Mouse (Mus musculus) testis, postnatal 10 days (tissue): ENCODE measurements around the gene Oaz1.
"Not testable (repeated sequence)": the region's sequence is repeated elsewhere in the genome, so short reads cannot be mapped to it uniquely, and the experiment has no call there.

ENCODE experiments used
- DNase-seq: peaks from one replicate; pipeline ENCODE4 v3.0.0; 2021; ENCODE audit warnings: low spot score

Gene Oaz1

DNA sequence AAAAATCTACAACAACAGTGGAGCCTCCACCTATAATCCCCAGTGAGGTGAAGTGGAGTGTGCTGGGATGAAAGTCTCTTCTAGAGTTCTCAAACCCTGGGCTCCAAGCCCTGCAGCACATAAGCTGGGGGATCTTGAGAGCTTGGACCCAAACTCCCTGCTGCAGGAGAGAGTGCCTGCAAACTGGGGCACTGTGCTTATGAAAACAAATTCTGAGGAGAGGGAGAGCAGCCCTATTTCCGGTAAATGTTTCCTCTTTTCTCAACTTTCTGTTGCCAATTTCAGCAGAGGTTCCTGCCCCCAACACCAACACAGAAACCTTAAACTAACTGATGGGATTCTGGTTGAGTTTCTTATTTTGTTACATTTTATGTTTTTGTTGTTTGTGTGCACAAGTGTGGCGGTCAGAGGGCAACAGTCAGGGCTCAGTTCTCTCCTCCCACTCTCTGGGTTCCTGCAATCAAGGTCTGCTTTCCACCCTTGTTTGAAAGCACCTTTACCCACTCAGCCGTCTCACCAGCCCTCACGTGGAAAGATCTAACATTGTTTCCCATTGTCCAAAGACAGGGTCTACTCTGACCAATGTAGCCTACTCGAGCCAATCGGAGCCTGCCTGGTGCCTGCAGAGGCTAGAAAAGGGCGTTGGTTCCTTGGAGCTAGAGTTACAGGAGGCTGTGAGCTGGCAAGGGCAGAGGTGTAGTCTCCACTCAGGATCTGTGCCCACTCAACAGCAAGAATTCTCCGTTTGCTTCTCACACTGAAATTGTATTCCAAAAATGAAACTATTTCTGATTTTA is 2.4 kb upstream of the Oaz1 start:
- DNase-seq = no peak

DNA sequence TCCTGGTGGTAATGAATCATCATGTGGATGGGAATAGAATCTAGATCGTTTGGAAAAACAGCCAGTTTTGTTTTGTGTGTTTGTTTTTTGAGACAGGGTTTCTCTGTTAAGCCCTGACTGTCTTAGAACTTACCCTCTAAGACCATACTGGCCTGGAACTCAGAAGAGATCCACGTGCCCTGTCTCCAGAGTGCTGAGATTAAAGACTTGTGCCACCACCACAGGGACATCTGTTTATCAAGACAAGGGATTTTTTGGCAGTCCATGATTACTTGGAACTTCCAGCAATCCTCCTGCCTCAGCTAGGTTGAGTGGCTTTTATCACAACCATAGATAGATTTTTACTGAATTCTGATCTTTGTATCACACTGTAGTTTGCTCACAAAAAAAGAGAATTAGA is 1.6 kb upstream of the Oaz1 start:
- no peak for DNase-seq

DNA sequence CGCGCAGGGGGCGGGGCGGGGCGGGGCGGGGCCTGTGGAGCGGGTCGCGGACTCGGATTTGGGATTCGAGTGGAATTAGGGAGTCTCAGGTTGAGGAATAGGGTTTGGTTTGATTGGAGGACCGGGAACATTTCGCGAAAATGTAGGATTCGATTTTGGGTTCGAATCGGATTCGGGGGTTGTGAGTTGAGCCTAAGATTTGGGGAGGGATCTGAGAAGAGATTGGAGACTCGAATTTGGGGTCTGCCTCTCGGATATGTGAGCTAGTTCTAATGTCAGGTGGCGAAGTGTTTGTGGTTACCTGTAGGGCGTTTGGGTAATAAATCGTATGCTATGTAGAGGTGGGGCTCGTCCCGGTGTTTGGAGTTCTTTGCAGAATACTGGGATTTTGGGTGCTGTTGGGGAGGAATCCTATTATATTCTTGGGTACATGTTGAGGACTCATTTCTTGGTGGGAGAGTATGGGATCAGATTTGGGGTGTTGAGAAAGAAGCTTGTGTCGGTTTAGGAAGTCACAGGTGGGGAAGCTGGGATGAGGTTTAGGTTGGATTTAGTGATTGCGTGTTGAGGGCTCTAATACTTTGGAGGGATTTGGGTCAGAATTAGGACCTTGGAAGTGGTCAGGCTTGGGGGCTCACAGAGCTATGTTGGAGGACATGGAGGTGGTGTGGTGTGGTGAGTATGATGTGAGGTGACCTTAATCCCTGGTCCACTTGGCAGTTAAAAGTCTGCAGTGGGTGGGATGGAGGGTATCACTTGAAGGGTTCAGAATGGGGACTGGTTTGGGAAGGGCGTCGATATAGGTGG is 810 bp downstream of the Oaz1 start:
- DNase-seq = no peak

DNA sequence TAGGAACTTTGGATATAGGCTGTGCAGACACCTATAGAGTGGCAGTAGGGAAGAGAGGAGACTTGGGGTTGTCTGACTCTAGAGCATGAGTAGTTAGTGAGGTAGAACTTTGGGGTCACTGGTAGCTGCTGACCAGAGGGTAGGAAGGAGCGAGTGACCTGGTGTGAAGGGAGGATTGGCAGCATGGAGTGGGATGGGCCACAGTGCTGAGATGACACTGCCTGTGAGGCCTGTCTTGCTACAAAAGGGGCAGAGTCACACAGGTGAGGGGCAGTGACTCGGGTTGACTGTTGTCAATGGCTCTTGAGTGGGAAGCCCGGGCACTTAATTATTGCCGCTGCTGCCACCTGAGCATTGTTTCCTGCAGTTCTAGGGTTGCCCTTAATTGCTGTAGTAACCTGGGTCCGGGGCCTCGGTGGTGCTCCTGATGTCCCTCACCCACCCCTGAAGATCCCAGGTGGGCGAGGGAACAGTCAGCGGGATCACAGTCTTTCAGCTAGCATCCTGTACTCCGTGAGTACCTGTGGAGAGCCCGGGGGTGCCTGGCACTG is 1.5 kb downstream of the Oaz1 start:
- no peak for DNase-seq

DNA sequence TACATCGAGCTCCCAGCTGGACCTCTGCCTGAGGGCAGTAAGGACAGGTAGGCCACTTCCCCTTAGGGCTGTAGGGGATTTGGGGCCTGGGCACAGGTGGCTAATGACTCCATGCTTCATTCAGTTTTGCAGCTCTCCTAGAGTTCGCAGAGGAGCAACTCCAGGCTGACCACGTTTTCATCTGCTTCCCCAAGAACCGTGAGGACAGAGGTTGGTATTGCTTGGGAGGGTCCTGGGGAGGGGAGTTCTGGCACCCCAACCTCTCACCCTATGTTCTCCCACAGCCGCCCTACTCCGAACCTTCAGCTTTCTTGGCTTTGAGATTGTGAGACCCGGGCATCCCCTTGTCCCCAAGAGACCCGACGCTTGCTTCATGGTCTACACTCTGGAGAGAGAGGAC is 2.1 kb downstream of the Oaz1 start:
- DNase-seq = not testable (repeated sequence)

DNA sequence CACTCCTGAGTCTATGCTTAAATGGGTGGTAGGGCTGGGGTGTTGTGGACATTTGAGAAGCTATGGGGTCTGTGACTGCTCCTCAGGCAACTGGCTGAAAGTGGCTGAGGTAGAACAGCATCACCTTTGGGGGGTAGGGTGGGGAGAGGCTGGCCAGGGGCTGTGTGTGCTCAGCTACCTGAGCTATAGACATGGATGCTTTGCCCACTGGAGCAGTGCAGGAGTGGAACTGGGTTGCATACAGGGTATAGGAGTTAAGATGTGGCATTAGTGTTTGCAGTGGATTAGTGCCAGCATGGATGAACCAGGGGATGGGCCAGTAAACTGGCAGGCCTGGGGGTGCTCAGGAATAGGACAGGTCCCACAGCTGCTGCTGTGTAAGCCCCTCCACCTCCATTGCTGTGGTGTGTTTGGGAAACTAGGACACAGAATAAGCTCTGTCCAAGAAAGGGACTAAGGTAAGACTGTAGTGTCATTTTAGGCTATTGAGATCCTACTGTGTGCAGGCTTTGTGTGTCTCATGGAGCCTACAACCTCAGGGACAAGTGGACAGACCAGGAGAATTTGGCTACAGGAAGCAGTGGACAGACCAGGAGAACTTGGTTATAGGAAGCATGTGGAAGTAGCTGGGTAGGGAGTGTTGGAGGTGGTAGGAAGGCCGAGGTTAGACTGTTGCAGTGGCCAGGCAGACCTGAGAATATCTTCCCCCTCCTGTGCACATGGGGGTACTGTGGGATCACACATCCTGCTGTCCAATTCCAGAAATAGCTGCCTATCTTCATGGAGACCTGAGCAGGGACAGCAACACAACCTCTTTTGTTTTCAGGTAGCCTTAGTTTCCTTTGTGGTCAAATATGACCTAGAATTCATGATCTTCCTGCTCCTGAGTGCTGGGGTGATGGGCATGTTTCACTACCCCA is 3.2 kb downstream of the Oaz1 start:
- DNase-seq = no peak

DNA sequence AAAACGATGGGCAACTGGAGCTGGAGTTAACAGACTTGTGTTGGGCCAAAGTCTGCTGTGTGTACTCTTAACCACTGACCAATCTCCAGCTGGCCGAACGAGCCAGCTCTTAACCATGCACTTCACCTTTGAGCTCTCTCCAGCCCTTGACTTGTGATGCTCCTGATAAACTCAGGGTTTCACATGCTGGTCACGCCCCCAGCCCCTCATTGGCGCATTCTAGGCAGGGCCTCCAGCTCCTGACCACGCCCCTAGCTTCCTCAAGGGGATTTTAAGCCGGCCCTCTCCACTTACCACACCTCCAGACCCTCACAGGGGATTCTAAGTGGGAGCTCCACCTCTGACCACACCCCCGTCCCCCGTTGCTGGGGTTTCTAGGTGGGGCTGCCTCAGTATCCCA is 4.7 kb downstream of the Oaz1 start:
- peak; percentile 79 for DNase-seq

DNA sequence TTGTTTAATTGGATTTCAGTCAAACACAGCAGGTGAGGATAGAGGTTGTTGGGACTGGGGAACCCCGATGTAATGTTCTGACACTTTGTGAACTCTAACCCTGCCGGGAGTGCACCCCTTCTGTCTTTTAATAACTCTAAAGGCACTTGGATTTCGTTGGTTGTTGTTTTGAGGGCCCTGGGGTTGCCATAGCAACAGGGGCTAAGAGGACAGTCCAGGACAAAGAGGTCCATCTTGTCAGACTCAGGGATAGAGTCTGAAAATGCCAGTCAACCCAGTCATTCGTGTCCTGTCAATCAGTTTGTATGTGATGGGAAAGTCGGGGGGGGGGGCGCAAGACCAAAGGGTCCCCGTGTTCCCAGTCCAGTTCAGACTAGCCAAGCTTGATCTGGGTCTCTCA is 6.4 kb downstream of the Oaz1 start:
- DNase-seq = no peak

DNA sequence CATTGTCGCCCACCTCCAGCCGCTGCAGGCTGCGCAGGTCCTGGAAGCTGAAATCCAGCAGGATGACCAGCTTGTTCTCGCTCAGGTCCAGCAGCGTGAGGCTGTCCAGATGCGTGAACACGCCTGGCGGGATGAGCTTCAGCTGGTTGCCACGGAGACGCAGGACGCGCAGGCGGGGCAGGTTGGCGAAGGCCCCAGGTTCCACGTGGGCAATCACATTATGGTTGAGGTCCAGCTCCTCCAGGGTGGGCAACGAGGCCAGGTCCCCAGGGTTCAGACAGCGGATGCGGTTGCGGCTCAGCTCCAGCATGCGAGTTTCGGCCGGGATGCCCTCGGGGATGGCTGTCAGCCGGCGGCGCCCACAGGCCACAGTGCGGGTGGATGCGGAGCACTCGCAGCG is 9.2 kb downstream of the Oaz1 start:
- DNase-seq = no peak

DNA sequence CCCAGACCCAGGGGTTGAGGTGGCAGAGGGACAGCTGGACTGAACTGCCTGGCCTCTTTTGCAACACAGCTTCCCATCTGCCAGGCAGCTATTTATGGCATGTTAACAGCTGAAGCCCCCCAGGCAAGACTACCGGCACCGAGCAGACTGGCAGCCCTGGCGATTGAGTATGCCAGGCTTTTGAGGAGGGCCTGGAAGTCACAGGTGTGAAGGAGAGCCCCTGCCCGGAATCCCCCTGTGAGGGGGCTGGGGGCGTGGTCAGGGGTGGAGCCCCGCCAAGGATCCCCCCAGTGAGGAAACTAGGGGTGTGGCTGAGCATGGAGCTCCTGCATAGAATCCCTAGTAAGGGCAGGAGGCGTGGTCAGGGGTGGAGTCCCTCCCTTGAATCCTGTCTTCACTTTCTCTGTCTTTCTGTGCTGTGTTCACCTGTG is 10.5 kb downstream of the Oaz1 start:
- DNase-seq = no peak

DNA sequence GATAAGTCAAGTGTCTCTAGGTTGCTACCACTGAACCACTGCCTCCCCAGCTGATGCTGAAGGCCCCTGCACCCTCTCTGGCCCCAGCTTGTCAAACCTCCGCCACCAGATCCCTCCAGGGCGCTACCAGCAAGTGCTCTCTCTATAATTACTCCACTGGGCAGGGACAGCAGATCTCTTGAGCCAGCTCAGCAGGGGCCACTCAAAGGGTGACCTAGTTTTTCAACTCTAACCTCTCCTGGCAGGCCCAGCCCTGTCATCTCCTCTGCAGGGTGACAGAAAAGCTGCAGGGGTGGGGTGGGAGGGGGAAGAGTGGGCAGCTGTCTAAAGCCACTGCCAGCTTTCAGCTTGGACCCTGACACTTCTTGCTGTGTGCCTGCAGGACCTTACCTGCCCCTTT is 11.4 kb downstream of the Oaz1 start:
- DNase-seq = no peak

DNA sequence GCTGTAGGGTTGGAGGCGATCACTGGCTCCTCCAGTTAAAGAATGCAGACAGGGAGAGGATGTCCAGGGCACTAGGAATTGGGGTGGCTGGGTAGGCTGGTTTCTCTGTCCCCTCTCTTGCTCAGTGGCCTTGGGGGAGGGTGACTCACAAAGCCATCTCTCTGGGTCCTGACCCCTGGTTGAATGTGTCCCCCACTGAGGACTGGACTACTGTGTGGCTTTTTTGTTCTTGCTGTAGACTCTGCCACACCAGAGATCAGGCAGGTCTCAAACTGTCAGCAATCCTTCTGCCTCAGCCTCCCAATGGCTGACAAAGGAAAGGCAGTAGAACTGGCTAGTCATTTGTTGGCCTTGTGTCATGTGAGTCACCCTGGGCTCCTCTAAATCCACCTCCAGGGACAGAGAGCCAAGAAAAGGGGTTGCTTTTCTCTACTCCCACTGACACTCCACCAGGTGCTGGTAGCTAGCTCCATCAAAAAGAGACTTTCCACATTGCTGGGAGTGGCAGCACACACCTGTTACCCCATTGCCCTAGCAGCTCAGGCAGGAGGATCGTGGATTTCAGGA is 12.0 kb downstream of the Oaz1 start:
- no peak for DNase-seq

DNA sequence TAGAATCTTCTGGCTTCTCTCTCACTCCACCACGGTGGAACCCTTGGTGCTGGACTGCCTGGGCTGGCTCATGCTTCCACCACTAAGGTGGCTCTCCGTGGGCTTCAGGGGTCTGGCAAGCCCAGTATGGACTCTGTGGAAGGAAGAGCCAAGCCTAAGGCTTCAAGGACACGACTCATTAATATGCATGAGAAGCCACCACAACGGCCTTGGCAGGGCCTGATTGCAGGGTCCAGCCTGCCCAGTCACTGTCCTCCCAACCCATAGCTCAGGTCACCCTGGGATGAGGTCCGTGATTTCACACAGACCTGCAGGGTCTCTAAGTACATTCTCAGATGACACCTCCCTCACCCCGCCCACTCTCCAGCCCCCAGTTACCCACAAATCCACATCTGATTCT is 13.4 kb downstream of the Oaz1 start:
- DNase-seq = no peak

DNA sequence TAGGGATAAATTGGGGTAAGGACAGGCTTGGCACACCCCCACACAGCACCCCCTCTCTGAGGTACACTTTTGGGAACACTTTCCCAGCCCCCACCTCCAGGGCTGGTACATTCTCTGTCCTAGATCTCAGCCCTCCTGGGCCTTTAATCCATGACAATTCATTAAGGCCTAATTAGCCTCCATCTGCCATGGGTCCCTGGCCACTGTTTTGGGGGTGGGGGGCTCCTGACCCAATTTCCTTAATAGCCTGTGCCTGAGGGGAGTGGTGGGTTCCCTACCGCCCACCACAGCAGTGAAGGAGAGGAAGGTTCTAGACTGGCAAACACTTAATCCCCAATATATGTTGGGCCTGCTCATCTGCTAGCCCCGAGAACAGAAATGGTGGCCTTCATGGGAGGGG is 15.2 kb downstream of the Oaz1 start:
- DNase-seq = no peak

DNA sequence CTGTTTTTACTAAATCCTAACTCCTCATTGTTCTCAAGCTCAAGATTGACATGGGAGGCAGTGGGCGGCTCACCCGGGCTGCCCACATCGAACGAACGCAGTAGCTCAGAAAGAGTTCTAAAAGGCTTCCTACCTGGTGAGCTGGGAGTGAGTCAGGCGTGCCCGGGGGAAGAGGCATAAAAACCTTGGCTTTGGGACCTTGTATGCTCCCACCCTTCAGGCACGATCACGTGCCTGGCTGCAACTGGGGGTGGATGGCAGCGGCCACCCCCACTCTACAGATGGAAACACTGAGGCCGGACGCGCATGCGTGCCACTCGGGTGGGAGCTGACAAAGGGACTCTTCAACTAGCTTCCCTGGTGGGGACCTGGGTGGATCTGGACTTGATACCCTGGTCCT is 15.9 kb downstream of the Oaz1 start:
- no peak for DNase-seq

DNA sequence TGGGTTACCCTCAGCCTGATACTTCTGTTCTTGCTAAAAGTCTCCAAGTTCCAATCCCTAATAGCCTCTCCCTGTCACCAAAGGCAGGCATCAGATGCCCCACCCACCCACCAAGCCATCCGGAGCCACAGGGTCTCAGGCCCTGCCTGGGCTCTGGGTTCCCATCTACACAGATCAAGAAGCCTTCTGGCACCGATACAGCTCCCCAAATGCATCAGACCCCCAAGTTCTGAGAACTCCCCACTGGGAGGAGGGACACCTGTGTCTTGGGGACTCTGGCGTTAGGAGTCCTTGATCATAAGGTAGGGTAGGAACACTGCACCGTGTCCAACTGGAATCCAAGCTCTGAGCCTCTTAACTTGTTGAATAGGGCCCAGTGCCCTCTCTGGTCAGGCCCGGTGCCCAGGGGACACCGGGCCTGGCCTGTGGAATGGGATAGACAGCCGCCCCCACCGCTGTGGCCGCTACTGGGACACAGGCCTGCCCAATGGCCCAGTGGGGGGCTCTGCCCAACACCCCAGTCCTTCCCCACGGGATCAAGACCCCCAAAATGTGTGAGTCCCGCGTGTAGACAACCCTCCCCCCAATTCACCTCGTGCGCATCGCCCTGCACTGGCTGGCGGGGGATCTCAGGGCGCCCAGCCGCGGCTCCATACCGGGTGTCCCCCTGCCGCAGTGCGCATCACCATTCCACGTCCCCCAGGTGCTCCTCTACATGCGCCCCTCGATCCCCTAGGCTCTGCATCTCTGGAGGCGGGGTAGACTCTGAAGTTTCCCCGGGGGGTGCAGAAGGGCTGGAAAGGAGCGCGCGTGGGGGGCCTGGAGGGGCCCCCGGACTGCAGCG is 16.9 kb downstream of the Oaz1 start:
- DNase-seq = no peak

DNA sequence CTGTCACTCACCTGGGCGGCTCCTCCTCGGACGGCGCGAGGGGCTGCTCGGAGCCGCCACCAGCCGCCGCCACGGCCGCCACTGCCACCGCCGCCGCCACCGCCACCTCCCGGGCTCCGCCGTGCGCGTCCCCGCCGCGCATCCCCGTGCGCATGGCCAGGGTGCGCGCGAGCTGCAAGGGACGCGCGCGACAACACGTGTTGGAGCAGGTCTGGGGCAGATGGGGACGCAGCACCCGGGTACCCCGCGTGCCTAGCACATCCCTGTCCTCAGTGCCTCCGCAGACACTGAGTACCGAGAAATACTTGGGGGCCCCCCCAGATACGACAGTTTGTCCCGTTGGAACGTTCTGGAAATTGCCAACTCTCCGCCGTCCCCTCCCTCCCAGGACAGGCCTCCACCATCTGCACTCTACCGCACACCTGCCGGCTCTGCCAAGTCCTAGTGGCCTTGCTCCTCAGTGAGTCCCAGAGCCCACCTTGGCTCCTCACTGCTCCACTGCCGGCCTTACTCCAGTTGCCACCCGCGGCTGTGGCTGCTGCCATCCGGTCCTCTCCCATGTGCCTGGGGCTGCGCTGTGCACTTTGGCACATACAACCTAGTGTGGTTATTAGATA is 17.6 kb downstream of the Oaz1 start, which contains the start of gene Lingo3:
Gene Lingo3, minus strand, starts transcription at position 109 of the 617 bp plus-strand sequence.
- no peak for DNase-seq

DNA sequence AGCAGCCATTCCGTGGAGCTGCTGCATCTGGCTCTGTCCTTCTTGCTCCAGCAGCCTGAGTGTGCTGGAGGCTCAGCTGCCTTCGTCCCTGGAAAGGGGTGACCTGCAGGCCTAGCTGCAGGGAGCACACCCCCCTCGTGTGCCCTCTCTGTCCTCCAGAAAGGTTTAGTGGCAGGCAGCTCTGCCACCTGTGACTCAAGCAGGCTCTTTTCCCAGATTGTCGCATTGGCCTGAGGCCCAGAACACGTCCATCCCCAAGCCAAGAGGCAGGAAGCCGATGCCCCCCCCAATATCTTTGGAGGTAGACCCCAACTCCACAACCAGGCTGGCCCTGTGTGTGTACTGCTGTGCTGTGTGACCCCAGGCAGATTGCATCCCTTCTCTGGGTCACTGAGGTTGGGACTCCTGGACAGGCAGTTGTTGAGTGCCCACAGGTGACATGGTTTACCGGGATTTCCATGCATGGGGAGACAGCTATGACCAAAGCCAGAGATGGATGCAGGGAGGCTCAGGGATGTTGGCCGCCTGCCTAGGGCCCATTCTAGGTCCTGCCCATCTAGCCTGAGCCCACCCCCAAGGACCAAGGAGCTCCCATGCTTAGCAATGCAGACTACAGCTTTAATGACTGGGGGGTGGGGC is 18.7 kb downstream of the Oaz1 start:
- no peak for DNase-seq

DNA sequence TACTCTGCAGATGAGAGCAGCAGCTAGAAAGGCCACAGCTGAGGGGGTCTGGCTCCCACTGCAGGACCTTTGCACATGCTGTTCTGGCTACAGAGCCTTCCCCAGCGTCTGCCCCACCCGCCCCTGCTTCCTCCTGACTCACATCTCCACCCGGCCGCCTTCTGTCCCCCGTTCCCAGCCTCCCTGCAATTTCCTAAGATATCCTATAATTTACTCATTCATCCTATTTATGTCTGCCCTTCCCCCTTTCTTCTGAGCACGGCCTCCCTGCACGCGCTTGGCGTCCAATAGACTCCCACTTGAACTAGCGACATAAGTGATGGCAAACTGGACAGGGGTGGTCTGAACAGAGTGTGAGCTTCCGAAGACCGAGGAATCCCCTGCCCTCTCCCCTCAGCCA is 19.3 kb downstream of the Oaz1 start:
- DNase-seq = no peak

DNA sequence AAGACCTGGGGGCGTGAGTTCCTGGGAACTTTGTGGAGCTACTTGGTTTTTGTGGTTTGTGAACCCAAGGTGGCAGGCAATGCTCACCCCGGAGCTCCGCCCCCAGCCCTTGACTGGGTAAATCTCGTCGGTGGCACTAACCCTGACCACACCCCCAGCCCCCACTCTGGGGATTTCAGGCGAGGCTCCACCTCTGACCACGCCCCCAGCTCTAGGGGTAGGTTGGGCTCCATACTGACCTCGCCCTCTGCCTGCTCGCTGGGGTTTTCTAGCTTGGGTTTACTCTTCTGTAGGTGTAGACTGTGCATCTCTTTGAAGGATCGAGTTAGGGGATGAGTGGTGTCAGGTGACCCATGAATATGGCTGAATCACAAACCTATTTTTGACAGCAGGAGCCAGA is 22.1 kb downstream of the Oaz1 start:
- DNase-seq = peak; percentile 76
